Mouse (Mus musculus): ENCODE measurements around the gene Gtf2e1.

Gtf2e1 gene

GRCm38 (mm10) chr16:37478311-37479291 is 61.0 kb downstream of the Gtf2e1 start:
- DNase-seq (ENCODE audit: low spot score in 2 of 2) = no peak

GRCm38 (mm10) chr16:37472620-37473312 is 66.8 kb downstream of the Gtf2e1 start:
- peak in 1 of 2 experiments; percentile 60 for DNase-seq (ENCODE audit: low spot score in 2 of 2)

GRCm38 (mm10) chr16:37469595-37469994 is 70.0 kb downstream of the Gtf2e1 start:
- DNase-seq (ENCODE audit: low spot score in 2 of 2) = no peak

GRCm38 (mm10) chr16:37463981-37464380 is 75.6 kb downstream of the Gtf2e1 start:
- DNase-seq (ENCODE audit: low spot score in 2 of 2) = no peak

GRCm38 (mm10) chr16:37462886-37463285 is 76.7 kb downstream of the Gtf2e1 start:
- no peak for DNase-seq (ENCODE audit: low spot score in 2 of 2)

GRCm38 (mm10) chr16:37461601-37462000 is 78.0 kb downstream of the Gtf2e1 start:
- no peak for DNase-seq (ENCODE audit: low spot score in 2 of 2)
